Mouse (Mus musculus) CH12.LX (cell line): ENCODE results near the gene 4933428G20Rik. TPM values are rescaled to one million over a fixed set of nuclear protein-coding genes. Genes with fewer than 3 reads are reported as not detected.

ENCODE experiments used
- DNase-seq: peaks from one replicate; pipeline ENCODE4 v3.0.0-alpha.2; 2013; ENCODE audit errors: extremely low read depth
- H3K27ac ChIP-seq: 2 replicates; pipeline ENCODE4 v1.5.1; 2012; ENCODE audit warnings: low read depth, mild to moderate bottlenecking, control low read depth, moderate library complexity; ENCODE audit not compliant: insufficient read depth
- H3K27me3 ChIP-seq: replicated peaks from 2 replicates; pipeline ENCODE3; 2012; ENCODE audit warnings: inconsistent platforms
- H3K36me3 ChIP-seq, 2 experiments: replicated peaks in 1 of 2; 2 replicates each; pipeline versions ENCODE3 to v1.6.1; 2012; ENCODE audit warnings: inconsistent platforms in 1 of 2, low read length in 1 of 2, mild to moderate bottlenecking in 1 of 2, mixed read lengths in 1 of 2, moderate library complexity in 1 of 2; ENCODE audit not compliant: control insufficient read depth in 1 of 2, insufficient read depth in 1 of 2
- H3K4me1 ChIP-seq, 2 experiments: 2 replicates each; pipeline ENCODE4 v1.6.1; 2012; ENCODE audit warnings: inconsistent platforms in 1 of 2, moderate library complexity in 1 of 2; ENCODE audit not compliant: insufficient read depth in 2 of 2, control insufficient read depth in 1 of 2
- H3K4me2 ChIP-seq: 2 replicates; pipeline ENCODE4 v1.6.1; 2012; ENCODE audit warnings: low read depth, mild to moderate bottlenecking, control low read depth; ENCODE audit not compliant: poor library complexity, insufficient read depth, severe bottlenecking
- H3K4me3 ChIP-seq, 3 experiments: fragments of 150-350 bp in 1 of 3; sonication (generic) in 1 of 3; replicated peaks in 1 of 3; 2 replicates each; pipeline versions ENCODE3 to v1.5.1; 2011 to 2012; ENCODE audit warnings: low read depth in 2 of 3, low read length in 2 of 3, mild to moderate bottlenecking in 2 of 3, moderate library complexity in 2 of 3, control low read depth in 1 of 3, improper control_type of control experiment in 1 of 3, inconsistent platforms in 1 of 3, mixed read lengths in 1 of 3; ENCODE audit not compliant: poor library complexity in 1 of 3
- H3K79me2 ChIP-seq: replicated peaks from 2 replicates; pipeline ENCODE4 v1.6.1; 2012; ENCODE audit warnings: mild to moderate bottlenecking, moderate library complexity; ENCODE audit not compliant: control insufficient read depth, poor library complexity, insufficient read depth, severe bottlenecking; ENCODE audit errors: extremely low read depth
- H3K9ac ChIP-seq: 2 replicates; pipeline ENCODE4 v1.6.1; 2012; ENCODE audit warnings: low read depth, mild to moderate bottlenecking, control low read depth, moderate library complexity; ENCODE audit not compliant: insufficient read depth
- H3K9me3 ChIP-seq: replicated peaks from 2 replicates; pipeline ENCODE3; 2012; ENCODE audit warnings: low read length, inconsistent platforms, mixed read lengths
- CHD1 ChIP-seq: IDR thresholded peaks from 2 replicates; pipeline ENCODE4 v1.6.1; 2012; ENCODE audit warnings: low read depth, low read length, improper control_type of control experiment, inconsistent platforms
- CTCF ChIP-seq, 2 experiments: IDR thresholded peaks in 1 of 2; conservative IDR thresholded peaks in 1 of 2; 2 replicates each; pipeline ENCODE4 v1.5.1; 2011 to 2012; ENCODE audit warnings: low read depth in 2 of 2, low read length in 2 of 2, improper control_type of control experiment in 1 of 2, inconsistent platforms in 1 of 2, mild to moderate bottlenecking in 1 of 2, moderate library complexity in 1 of 2
- ELF1 ChIP-seq: IDR thresholded peaks from 2 replicates; pipeline ENCODE4 v1.6.1; 2014; ENCODE audit warnings: low read depth, mild to moderate bottlenecking, inconsistent platforms, low read length, improper control_type of control experiment
- EP300 ChIP-seq: IDR thresholded peaks from 2 replicates; pipeline ENCODE4 v1.6.1; 2011; ENCODE audit warnings: low read length, improper control_type of control experiment
- GABPA ChIP-seq: IDR thresholded peaks from 2 replicates; pipeline ENCODE4 v1.6.1; 2012; ENCODE audit warnings: low read depth, low read length, improper control_type of control experiment, inconsistent platforms; ENCODE audit not compliant: insufficient replicate concordance
- JUN ChIP-seq: IDR thresholded peaks from 2 replicates; pipeline ENCODE4 v1.6.1; 2011; ENCODE audit warnings: low read depth, mild to moderate bottlenecking, low read length, improper control_type of control experiment, moderate library complexity; ENCODE audit not compliant: insufficient read depth
- MAFK ChIP-seq: IDR thresholded peaks from 2 replicates; pipeline ENCODE4 v1.6.1; 2011; ENCODE audit warnings: low read length, improper control_type of control experiment; ENCODE audit not compliant: insufficient replicate concordance
- MAX ChIP-seq: IDR thresholded peaks from 2 replicates; pipeline ENCODE4 v1.6.1; 2011; ENCODE audit warnings: low read length, improper control_type of control experiment
- MAZ ChIP-seq: IDR thresholded peaks from 2 replicates; pipeline ENCODE4 v1.6.1; 2012; ENCODE audit warnings: low read depth, mild to moderate bottlenecking, inconsistent platforms, low read length, improper control_type of control experiment, moderate library complexity
- MXI1 ChIP-seq: IDR thresholded peaks from 2 replicates; pipeline ENCODE4 v1.6.1; 2011; ENCODE audit warnings: mild to moderate bottlenecking, low read depth, low read length, improper control_type of control experiment
- MYC ChIP-seq: IDR thresholded peaks from 2 replicates; pipeline ENCODE4 v1.6.1; 2011; ENCODE audit warnings: low read depth, mild to moderate bottlenecking, improper control_type of control experiment, low read length
- NRF1 ChIP-seq: IDR thresholded peaks from 2 replicates; pipeline ENCODE4 v1.6.1; 2014; ENCODE audit warnings: low read depth, mild to moderate bottlenecking, inconsistent platforms, low read length, improper control_type of control experiment, moderate library complexity
- RCOR1 ChIP-seq: conservative IDR thresholded peaks from 2 replicates; pipeline ENCODE4 v1.6.1; 2012; ENCODE audit warnings: low read depth, mild to moderate bottlenecking, inconsistent platforms, low read length, improper control_type of control experiment
- SIN3A ChIP-seq: IDR thresholded peaks from 2 replicates; pipeline ENCODE4 v1.6.1; 2012; ENCODE audit warnings: low read length, improper control_type of control experiment, inconsistent platforms
- SMC3 ChIP-seq: IDR thresholded peaks from 2 replicates; pipeline ENCODE4 v1.6.1; 2011; ENCODE audit warnings: low read depth, low read length, improper control_type of control experiment
- UBTF ChIP-seq: IDR thresholded peaks from 2 replicates; pipeline ENCODE4 v1.6.1; 2012; ENCODE audit warnings: low read depth, mild to moderate bottlenecking, inconsistent platforms, low read length, improper control_type of control experiment, moderate library complexity
- USF2 ChIP-seq: conservative IDR thresholded peaks from 2 replicates; pipeline ENCODE4 v1.6.1; 2011; ENCODE audit warnings: low read depth, low read length, improper control_type of control experiment
- ZC3H11A ChIP-seq: IDR thresholded peaks from 2 replicates; pipeline ENCODE4 v1.6.1; 2012; ENCODE audit warnings: low read depth, mild to moderate bottlenecking, inconsistent platforms, low read length, improper control_type of control experiment
- ZKSCAN1 ChIP-seq: IDR thresholded peaks from 2 replicates; pipeline ENCODE4 v1.6.1; 2012; ENCODE audit warnings: low read depth, inconsistent platforms, low read length, improper control_type of control experiment, borderline replicate concordance
- ZMIZ1 ChIP-seq: IDR thresholded peaks from 2 replicates; pipeline ENCODE4 v1.6.1; 2012; ENCODE audit warnings: low read depth, mild to moderate bottlenecking, inconsistent platforms, low read length, improper control_type of control experiment
- ZNF384 ChIP-seq: IDR thresholded peaks from 2 replicates; pipeline ENCODE4 v1.6.1; 2012; ENCODE audit warnings: low read depth, low read length, improper control_type of control experiment, inconsistent platforms
- dilution Hi-C: fragments of 300-500 bp; cut with MboI; formaldehyde crosslinking; loops from 2 replicates; pipeline ENCODE4 v1.14.3; 2020; ENCODE audit warnings: low sequenced_read_pairs; ENCODE audit not compliant: extremely low pct_unique_long_range_greater_than_20kb, extremely low pct_ligation_motif_present
- in situ Hi-C: fragments of 300-500 bp; cut with MboI; formaldehyde crosslinking; loops from 3 replicates; pipeline ENCODE4 v1.14.3; 2019; ENCODE audit warnings: low sequenced_read_pairs, low pct_ligation_motif_present, low pct_unique_long_range_greater_than_20kb, mixed read lengths
- polyA plus RNA-seq: library from polyadenylated mRNA; unstranded; fragments of >175 nt; gene quantifications from 2 replicates; pipeline ENCODE4 v1.2.1, GENCODE M21; 2012; ENCODE audit warnings: low read depth; ENCODE audit not compliant: insufficient read length
- total RNA-seq, 2 experiments: library from RNA; depleted of rRNA; stranded (reverse); fragments of 300-350 nt in 1 of 2; fragments of >200 nt in 1 of 2; gene quantifications; 2 replicates each; pipeline ENCODE4 v1.2.3; 2012 to 2014

The 4933428G20Rik gene
- total and polyA plus RNA-seq, 3 experiments, result 0.17 to 0.50 TPM; not detected in 1

DNA sequence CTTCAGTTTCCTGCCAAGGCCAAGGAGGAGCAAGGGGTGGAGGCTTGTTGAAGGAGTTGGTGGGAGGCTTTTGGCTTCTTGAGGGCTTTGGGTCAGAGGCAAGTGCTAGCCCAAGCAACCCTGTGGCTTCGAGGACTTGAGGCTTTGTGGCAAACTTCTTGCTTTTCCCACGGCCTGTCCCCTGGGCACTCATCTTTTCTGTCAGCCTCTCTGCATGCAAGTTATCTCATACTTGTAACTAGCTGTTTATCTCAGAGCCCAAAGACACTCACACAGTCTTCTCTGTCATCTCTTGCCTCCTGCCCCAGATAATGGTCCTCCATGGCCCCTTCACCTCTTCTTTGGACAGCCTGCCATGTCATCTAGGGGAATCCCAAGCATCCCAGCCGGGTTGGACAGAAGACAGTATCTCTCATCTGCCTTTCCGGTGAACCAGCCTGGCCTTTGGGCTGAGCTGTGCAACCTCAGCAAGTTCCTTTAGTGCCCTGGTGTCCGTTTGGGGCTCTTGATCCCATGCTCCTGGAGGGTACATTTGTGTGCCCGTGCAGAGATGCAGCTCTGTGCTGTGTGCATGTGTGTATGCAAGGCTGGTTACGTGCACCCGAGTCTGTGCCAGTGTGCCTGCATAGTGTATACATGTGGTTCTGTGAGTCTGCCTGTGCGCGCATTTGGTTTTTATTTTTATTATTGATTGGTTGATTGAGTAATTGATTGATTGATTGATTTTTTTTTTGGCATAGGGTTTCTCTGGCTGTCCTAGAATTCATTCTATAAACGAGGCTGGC is 57.1 kb downstream of the 4933428G20Rik start:
- no peak for DNase-seq
- in situ Hi-C loops (no loop called here), dilution Hi-C loops (no loop called here)
- TF ChIP-seq ELF1 (no peak), USF2 (no peak)
- no peak overlapping the region for H3K27ac ChIP-seq
- peaks cover 12 to 29% of the 10 kb centered on the region in 2 experiments for H3K4me1 ChIP-seq
- H3K4me2 ChIP-seq, result no peak overlapping the region
- H3K9me3 ChIP-seq, result no peaks in the 10 kb centered on the region
- H3K27me3 ChIP-seq, result no peaks in the 10 kb centered on the region
- H3K79me2 ChIP-seq, result no peaks in the 10 kb centered on the region
- peaks cover 6 to 45% of the 10 kb centered on the region in 2 experiments for H3K36me3 ChIP-seq
- no peak overlapping the region for H3K9ac ChIP-seq
- no peak overlapping the region for H3K4me3 ChIP-seq

DNA sequence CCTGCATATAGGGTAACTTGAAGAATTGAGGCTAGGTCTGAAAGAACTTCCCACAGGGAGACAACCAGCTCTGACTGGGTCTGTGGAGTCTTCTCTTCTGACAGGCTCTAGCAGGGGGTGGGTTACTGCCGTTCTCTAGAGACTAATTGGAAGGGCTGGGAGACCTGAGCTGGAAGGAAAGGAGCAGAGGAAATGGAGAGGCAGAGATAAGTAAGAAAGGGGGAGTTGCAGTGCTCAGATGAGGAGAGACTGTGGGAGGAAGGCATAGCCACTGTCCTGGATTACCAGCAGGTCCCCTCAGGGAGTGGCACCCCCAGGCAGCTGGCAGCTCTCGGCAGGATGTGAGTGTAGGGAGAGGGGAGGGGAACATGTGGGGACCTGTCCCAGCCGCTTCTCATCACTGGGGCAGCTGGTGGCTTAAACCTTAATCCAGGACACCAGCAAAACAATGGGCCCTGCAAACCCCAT is 58.4 kb downstream of the 4933428G20Rik start:
- no peak overlapping the region for H3K4me2 ChIP-seq
- H3K79me2 ChIP-seq, result no peaks in the 10 kb centered on the region
- peaks cover 3 to 36% of the 10 kb centered on the region in 2 experiments for H3K36me3 ChIP-seq
- no peak overlapping the region for H3K9ac ChIP-seq
- DNase-seq, result no peak
- in situ Hi-C loops (no loop called here), dilution Hi-C loops (no loop called here)
- TF ChIP-seq MXI1 (no peak), SMC3 (no peak), GABPA (no peak), UBTF (no peak), MAZ (no peak), ZNF384 (no peak), MAX (no peak), CHD1 (no peak), NRF1 (no peak), USF2 (no peak), SIN3A (no peak), MAFK (no peak), CTCF (conservative IDR thresholded peaks at IDR 0.05 in 1 of 2, IDR thresholded peaks at IDR 0.05 in 1 of 2; ENCODE audit: low read depth in 2 of 2, low read length in 2 of 2) (no peak), MYC (no peak), EP300 (no peak), JUN (no peak), ZMIZ1 (no peak), ZKSCAN1 (no peak), RCOR1 (no peak), ZC3H11A (no peak)
- H3K27ac ChIP-seq, result no peak overlapping the region
- no peaks in the 10 kb centered on the region for H3K9me3 ChIP-seq
- no peak overlapping the region for H3K4me3 ChIP-seq
- H3K27me3 ChIP-seq, result no peaks in the 10 kb centered on the region
- H3K4me1 ChIP-seq, result peaks cover 15 to 43% of the 10 kb centered on the region in 2 experiments
